Mouse (Mus musculus) skeletal muscle tissue, adult 2 months (tissue): Measurements from ENCODE around the gene Stxbp3.

Experiments
- DNase-seq: peaks from one replicate; pipeline ENCODE4 v3.0.0-alpha.2; 2012; ENCODE audit warnings: low read depth, low spot score

Gene Stxbp3

GRCm38 (mm10) chr3:108797723-108798122, 42.6 kb downstream of the Stxbp3 start:
- no peak for DNase-seq

GRCm38 (mm10) chr3:108796386-108796785, 43.9 kb downstream of the Stxbp3 start:
- DNase-seq: no peak

GRCm38 (mm10) chr3:108795554-108796299, 44.6 kb downstream of the Stxbp3 start:
- DNase-seq: no peak

GRCm38 (mm10) chr3:108794780-108795179, 45.5 kb downstream of the Stxbp3 start:
- no peak for DNase-seq

GRCm38 (mm10) chr3:108792420-108792819, 47.9 kb downstream of the Stxbp3 start:
- no peak for DNase-seq

- no peak for DNase-seq
Measured at GRCm38 (mm10) chr3:108791054-108791706, 49.1 kb downstream of the Stxbp3 start.

- no peak for DNase-seq
Measured at GRCm38 (mm10) chr3:108790499-108790898, 49.8 kb downstream of the Stxbp3 start.

- no peak for DNase-seq
Measured at GRCm38 (mm10) chr3:108789299-108789698, 51.0 kb downstream of the Stxbp3 start.

GRCm38 (mm10) chr3:108788455-108788794, 51.9 kb downstream of the Stxbp3 start:
- DNase-seq: no peak

GRCm38 (mm10) chr3:108787754-108788454, 52.4 kb downstream of the Stxbp3 start:
- no peak for DNase-seq

GRCm38 (mm10) chr3:108786520-108786919, 53.8 kb downstream of the Stxbp3 start:
- no peak for DNase-seq

GRCm38 (mm10) chr3:108782364-108782895, 57.9 kb downstream of the Stxbp3 start:
- no peak for DNase-seq

GRCm38 (mm10) chr3:108781884-108782270, 58.4 kb downstream of the Stxbp3 start:
- no peak for DNase-seq

GRCm38 (mm10) chr3:108781238-108781883, 59.0 kb downstream of the Stxbp3 start:
- DNase-seq: peak; percentile 70

GRCm38 (mm10) chr3:108778761-108779540, 61.4 kb downstream of the Stxbp3 start:
- DNase-seq: no peak

- no peak for DNase-seq
Measured at GRCm38 (mm10) chr3:108772811-108773210, 67.5 kb downstream of the Stxbp3 start.

- DNase-seq: peak; percentile 48
Measured at GRCm38 (mm10) chr3:108772211-108772610, 68.1 kb downstream of the Stxbp3 start.

- DNase-seq: peak; percentile 64
Measured at GRCm38 (mm10) chr3:108770725-108771368, 69.5 kb downstream of the Stxbp3 start.

GRCm38 (mm10) chr3:108769547-108769946, 70.8 kb downstream of the Stxbp3 start:
- no peak for DNase-seq

- no peak for DNase-seq
Measured at GRCm38 (mm10) chr3:108767416-108767815, 72.9 kb downstream of the Stxbp3 start.

GRCm38 (mm10) chr3:108766943-108767342, 73.4 kb downstream of the Stxbp3 start:
- no peak for DNase-seq
